ENCODE assay signal across 23 mouse cellular contexts in the genomic region with DNA sequence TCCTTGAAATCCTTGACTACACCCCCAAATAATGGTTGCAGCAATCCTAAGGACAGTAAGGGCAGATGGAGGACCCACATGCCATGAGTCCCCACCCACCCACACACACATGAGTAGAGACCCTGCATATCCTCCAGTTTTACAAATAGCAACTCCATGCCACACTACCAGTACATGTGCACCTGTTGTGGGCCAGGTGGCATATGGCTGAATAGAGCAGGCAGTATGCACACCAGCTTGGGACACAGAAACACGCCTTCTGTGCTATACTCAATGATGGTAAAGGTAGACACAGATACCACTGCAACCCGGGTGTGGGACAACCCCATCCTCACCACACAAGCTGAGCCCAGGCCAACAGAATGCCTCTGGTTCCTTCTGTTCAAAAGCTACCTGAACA. TPM values are rescaled to one million over a fixed set of nuclear protein-coding genes. Genes with fewer than 3 reads are reported as not detected.
A peak's percentile ranks its signal among the peaks of the same experiment; 100 is the strongest.
DNase-seq lines count a peak whose midpoint lies in the region; ATAC-seq and TF ChIP-seq lines count a peak whose summit lies in the region.
"Had no signal": no experiment of that assay in that cellular context is flagged by ENCODE, and none has a peak within 500 bp of the region (broad histone marks: within the 10 kb centered on the region; RNA-seq: fewer than 3 reads in every experiment).

No protein-coding gene starts in this region.

- no peak for ATAC-seq in megakaryocyte-erythroid progenitor cell, adult 5-6 weeks (replicated peaks; ENCODE audit: low FRiP score, low TSS enrichment, poor library complexity, severe bottlenecking)
- ATAC-seq in kidney, embryonic 15.5 days (replicated peaks; ENCODE audit: low FRiP score) = no peak
- ATAC-seq: intestine, embryonic 15.5 days; midbrain, embryonic 16.5 days had no signal

- H3K9ac ChIP-seq in kidney, embryonic 15.5 days = no peak overlapping the region
- H3K9ac ChIP-seq: hindbrain, embryonic 14.5 days; intestine, embryonic 15.5 days; lung, embryonic 14.5 days had no signal

- no peak overlapping the region for H3K4me2 ChIP-seq in kidney, embryonic 15.5 days
- H3K4me2 ChIP-seq: heart, embryonic 13.5 days; hindbrain, embryonic 14.5 days; intestine, embryonic 15.5 days; lung, embryonic 14.5 days had no signal

- H3K27ac ChIP-seq in olfactory bulb, adult 2 months (ENCODE audit: insufficient read depth, low read depth, low read length) = 0 out of 2 replicates have a peak overlapping the region, but pooled peaks have one; percentile 61
- H3K27ac ChIP-seq in kidney, embryonic 15.5 days = no peak overlapping the region
- H3K27ac ChIP-seq: hindbrain, embryonic 14.5 days; intestine, embryonic 15.5 days had no signal

- DNase-seq in right cerebral cortex, postnatal 10 days (ENCODE audit: low spot score in 2 of 2) = peak; percentile 54 to 83
- no peak for DNase-seq in right cerebral cortex, postnatal 36 days (ENCODE audit: low spot score in 2 of 2)
- peak; percentile 69 for DNase-seq in layer of hippocampus, adult 9-10 months (ENCODE audit: low spot score)
- DNase-seq in cerebellum, postnatal 4 days (ENCODE audit: low spot score in 2 of 2) = no peak
- DNase-seq: cerebellum, adult 2 months; cerebellum, postnatal 36 days; gastrocnemius, postnatal 10 days; heart, adult 18-20 months; heart, postnatal 36 days; kidney, adult 9 months; left cerebral cortex, postnatal 4 days; liver; lung, postnatal 36 days had no signal

- H3K9me3 ChIP-seq in kidney, embryonic 15.5 days (replicated peaks) = no peaks in the 10 kb centered on the region
- H3K9me3 ChIP-seq: heart, embryonic 13.5 days; intestine, embryonic 15.5 days had no signal

- no peak overlapping the region for H3K4me3 ChIP-seq in olfactory bulb, adult 2 months (ENCODE audit: insufficient read depth, low read depth, low read length)
- no peak overlapping the region for H3K4me3 ChIP-seq in kidney, embryonic 15.5 days (replicated peaks)
- H3K4me3 ChIP-seq: heart, embryonic 13.5 days; intestine, embryonic 15.5 days had no signal

- H3K4me1 ChIP-seq in olfactory bulb, adult 2 months (ENCODE audit: control insufficient read depth, insufficient read depth, low read length) = peaks cover 58% of the 10 kb centered on the region
- no peaks in the 10 kb centered on the region for H3K4me1 ChIP-seq in kidney, embryonic 15.5 days
- H3K4me1 ChIP-seq: intestine, embryonic 15.5 days had no signal

- no peak for TF ChIP-seq CTCF in olfactory bulb, adult 2 months (IDR thresholded peaks at IDR 0.05; ENCODE audit: insufficient read depth, low read depth, low read length)

- H3K27me3 ChIP-seq in kidney, embryonic 15.5 days = no peaks in the 10 kb centered on the region
- H3K27me3 ChIP-seq: intestine, embryonic 15.5 days had no signal

- 90% methylated on average over 2 of the region's 2 CpGs for WGBS in olfactory bulb, adult 2 months
- WGBS in kidney, embryonic 15.5 days = 82% methylated on average over 2 of the region's 2 CpGs

- no peaks in the 10 kb centered on the region for H3K36me3 ChIP-seq in kidney, embryonic 15.5 days
- H3K36me3 ChIP-seq: heart, embryonic 13.5 days; intestine, embryonic 15.5 days had no signal

- TF ChIP-seq POLR2A in olfactory bulb, adult 2 months (IDR thresholded peaks at IDR 0.05; ENCODE audit: insufficient read depth, low read depth, low read length) = no peak

RNA-seq across cellular contexts. Expression of a gene that starts 1.0 kb away (rescaled TPM):
- polyA plus RNA-seq in olfactory bulb, adult 2 months (2012; ENCODE audit: insufficient read depth, insufficient read length, low replicate concordance, missing spikeins) = not detected in 2 replicates
- total RNA-seq in megakaryocyte-erythroid progenitor cell, adult 5-6 weeks (2014; fragmentation: Nextera tagmentation) = not detected in 2 replicates
- total RNA-seq in megakaryocyte-erythroid progenitor cell, adult 5-6 weeks (2017) = not detected in 2 replicates
- polyA plus RNA-seq in kidney, embryonic 15.5 days (2015; fragmentation: Nextera tagmentation; extraction: Ambion mirVana) = 3.5 and 19.1 TPM in 2 replicates
- total RNA-seq: neutrophil, adult 5-6 weeks had no signal
- polyA plus RNA-seq: forebrain, embryonic 11.5 days had no signal

RNA-seq across cellular contexts. Expression of a gene that starts 23.8 kb away (rescaled TPM):
- 155 TPM in 1 of 2 replicates, not detected in the other for polyA plus RNA-seq in olfactory bulb, adult 2 months (2012; ENCODE audit: insufficient read depth, insufficient read length, low replicate concordance, missing spikeins)
- not detected in 2 replicates for total RNA-seq in megakaryocyte-erythroid progenitor cell, adult 5-6 weeks (2014; fragmentation: Nextera tagmentation)
- not detected in 2 replicates for total RNA-seq in megakaryocyte-erythroid progenitor cell, adult 5-6 weeks (2017)
- 0.18 and 0.30 TPM in 2 replicates for polyA plus RNA-seq in kidney, embryonic 15.5 days (2015; fragmentation: Nextera tagmentation; extraction: Ambion mirVana)
- total RNA-seq: neutrophil, adult 5-6 weeks had no signal

Comparison
In these comparisons a context has a peak if more than half of its experiments do, and no peak if none do; other contexts are left out.
1. DNase-seq: peak in right cerebral cortex, postnatal 10 days (2 of 2) and layer of hippocampus, adult 9-10 months (single experiment); none in right cerebral cortex, postnatal 36 days (0 of 2) and cerebellum, postnatal 4 days (0 of 2).